Mouse (Mus musculus): ENCODE measurements at regions not wholly inside any gene's neighbourhood (a gene's known extent, or its start where the extent isn't known, plus 50 kb on each side); places are given as distances from the start of the nearest gene placed in this dataset.
A peak's percentile ranks its signal among the peaks of the same experiment; 100 is the strongest.
"Not testable (repeated sequence)": the region's sequence is repeated elsewhere in the genome, so short reads cannot be mapped to it uniquely, and the experiment has no call there.

DNA sequence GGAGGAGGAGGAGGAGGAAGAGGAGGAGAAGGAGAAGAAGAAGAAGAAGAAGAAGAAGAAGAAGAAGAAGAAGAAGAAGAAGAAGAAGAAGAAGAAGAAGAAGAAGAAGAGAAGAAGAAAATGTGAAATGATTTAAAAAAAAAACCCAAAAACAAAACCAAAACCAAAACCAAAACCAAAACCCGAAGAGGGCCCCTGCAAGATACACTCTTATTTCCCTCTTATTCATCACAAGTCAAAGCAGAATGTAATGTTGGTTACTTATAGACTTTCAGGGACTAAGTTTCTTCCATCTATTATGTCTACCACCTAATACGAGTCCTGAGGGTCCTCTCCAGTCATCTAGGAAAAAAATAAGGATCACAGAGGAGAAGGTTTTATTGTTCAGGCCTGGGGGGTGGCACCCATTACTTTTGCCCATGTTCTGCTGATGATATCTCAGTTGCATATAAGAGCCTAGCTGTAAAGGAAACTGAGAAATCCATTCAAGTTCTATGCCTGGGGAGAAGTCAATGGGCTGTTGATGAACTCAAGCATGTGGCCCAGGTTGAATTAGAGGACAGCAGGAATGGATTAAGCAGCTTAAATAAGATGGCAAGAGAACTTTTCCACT is 118.0 kb downstream of the Gm5426 start:
- no peak for DNase-seq

DNA sequence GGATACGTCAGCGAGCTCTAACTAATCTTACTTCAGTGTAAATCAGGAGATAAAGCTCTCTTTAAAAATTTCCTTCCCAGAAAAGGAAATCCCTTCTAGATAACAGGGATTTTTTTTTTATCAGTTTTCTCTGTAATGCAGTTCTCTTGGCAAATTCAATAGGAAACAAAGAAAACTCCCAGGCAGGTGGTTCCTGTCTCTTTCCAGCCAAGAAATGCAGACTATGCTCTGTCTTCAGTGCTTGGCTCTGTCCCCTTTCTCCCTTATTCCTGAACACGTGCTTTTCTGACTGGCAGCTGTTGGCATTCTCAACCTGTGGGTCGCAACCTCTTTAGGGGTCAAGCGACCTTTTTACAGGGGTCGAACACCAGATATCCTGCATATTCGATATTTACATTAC is 121.5 kb downstream of the Gm5426 start:
- DNase-seq = no peak

DNA sequence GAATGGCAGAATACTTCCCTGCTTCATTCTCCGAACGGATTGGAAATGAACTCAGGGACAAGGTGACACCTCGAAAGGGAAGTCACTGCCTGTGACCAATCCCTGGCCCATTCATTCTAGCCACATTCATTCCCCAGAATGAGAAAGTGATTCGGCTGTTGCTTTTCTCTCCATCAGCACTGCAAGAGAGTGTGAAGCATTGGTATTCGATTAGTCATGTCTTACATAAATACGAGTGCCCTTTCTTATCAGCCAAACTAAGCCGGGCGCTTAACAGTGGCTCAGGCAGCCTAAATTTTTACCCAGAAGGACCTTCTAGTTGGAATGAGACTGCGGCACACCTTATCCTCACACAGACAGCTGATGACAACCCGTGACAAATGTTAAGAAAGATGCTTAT is 122.8 kb downstream of the Gm5426 start:
- no peak for DNase-seq

DNA sequence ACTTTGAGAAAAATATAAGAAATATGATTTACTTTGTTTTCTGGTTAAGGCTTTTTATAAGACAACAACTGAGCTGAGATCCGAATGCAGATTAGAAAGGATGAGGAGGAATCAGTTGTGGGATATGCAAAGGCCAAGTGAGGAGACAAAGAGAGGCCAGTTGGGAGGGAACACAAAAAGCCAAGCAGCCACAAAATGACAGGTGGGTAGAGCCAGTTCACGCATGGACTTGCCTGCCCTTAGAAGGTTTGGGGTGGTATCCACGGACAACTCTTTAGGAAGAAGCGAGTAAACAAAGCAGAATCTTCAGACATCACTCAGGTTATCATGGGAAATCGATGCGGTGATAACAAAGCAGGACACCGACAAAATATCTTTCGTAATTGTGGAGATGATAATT is 123.2 kb downstream of the Gm5426 start:
- DNase-seq = no peak

DNA sequence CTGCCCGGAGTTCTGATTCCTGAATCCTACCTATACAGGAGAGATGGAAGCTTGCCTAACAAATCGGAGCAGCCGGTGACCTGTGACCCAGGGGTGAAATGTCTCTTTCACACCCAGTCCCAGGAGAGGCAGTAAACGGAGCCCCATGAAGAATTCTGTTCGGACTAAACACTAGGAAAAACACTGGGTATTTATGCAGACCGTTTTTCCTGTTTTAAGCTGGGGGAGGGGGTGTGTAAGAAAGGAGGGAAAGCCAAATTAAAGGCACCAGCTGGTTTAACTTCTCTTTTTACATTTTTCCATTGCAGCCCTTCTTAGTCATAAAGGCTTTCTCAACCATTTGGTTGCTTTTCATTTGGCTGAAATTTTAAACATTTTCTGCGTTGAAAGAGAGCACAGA is 127.1 kb downstream of the Gm5426 start:
- DNase-seq = peak in 1 of 2 experiments; percentile 23

DNA sequence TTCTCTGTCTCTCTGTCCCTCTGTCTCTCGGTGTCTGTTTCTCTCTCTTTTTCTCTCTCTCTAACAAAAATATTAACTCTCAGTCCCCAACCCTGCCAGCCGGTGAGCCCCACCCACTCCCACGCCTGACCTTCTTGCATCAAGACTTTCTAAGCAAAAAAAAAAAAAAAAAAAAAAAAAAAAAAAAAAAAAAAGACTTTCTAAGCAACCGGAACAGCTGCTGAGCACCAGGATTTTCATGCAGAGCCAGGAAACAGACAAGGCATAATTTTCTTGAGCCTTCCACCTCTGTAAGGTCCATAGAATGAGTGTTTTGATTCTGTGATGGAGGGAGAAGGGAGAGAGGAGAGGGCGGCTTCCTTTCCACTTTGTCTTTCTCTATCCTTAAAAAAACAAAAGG is 128.0 kb downstream of the Gm5426 start:
- peak; percentile 40 to 62 for DNase-seq

DNA sequence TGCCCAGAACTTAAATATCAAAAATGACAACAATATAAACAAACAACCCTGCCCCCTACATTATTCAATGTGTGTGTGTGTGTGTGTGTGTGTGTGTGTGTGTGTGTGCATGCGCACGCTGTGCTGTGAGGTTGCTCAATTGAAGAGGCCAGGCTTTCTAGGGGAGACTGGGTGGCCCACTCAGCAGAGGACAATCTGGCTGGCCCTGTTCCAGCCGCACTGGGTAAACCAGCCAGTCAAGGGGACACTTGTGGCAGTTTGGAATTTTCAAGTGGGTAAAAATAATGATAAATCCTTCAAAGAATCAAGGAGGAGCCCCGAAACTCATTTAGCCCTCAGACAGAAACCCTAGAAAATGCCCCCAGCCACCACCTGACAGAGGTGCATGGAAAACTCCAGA is 128.5 kb downstream of the Gm5426 start:
- DNase-seq = peak; percentile 73 to 85

DNA sequence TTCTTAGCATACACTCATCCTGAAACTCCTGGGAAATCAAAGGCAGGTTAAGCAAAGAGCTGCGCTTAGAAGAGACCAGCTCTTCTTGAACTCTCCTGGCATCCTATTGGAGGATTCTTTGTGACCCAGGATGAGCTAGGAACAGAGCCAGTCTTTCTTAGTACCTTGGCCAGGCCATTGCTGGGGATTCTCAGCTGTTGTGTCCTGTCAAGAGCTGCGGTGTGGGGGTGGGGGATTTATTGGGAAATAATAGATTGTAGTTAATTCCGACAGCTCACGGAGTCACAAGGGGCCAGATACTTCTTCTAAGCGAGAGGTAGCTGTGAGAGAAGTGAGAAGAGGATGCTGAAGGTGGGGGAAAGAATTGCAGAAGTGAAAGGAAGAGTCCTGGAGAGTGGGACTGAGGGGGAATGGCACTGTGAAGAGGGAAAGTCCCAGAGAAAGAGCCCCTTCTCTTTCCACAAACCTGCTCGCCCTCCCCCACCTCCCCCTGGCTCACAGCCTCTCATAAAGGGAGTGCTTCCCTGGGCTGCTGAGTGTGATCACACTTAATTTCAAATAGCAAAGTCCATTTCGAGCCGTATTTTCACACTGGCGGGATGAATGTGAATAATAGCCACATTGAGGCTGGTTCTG is 129.8 kb downstream of the Gm5426 start:
- DNase-seq = no peak

DNA sequence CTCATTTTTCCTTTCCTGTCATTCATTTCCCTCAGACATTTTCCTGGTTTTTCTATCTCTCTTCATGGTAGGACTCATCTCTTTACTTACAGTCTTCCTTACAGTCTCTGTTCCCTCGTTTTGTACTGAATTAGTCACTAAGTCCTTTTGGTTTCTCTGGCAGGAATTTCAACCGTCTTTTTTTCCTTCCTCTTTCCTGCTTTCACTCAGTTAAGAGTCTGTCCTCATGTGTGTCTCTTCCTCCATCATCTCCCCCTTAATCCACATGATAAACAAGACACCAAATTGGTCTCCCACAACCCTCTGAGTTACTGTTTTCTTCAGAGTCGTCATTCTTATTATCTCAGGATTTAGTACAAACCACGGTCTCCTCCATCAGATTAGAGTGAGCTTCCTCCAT is 131.2 kb downstream of the Gm5426 start:
- no peak for DNase-seq

DNA sequence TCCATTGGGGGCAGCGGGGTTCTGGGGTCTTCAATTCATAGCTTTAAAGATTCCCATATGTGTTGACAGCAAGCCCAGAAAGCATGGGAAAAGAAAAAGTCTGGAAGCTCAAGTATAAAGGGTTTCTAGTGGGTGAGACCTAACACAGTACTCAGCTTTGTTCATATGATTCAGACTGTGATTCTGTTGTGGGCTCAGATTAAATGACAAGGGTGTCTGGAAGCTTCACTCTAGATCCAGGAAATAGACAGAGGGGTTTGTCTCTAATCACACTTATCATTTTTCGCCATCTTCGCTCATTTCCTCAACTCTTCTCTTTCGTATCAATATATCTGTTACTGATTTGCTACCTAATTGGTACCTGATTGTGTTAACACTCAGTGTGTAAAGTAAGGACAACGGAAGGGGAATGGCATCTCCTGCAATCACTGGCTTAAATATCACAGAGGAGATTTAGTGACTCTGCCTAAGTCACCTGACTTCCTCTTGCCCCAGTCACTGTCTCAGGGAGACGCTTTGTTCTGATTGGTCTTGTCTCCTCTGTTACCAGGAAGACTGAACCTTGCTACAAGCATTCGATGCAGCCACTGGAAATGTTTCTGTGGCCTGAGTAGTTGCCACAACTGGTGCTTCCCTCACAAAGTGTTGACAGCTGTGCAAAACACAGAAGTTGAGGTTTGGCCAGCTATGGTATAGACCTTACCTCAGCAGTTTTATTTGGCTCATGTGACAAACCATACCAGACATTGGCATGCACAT is 137.4 kb downstream of the Gm5426 start:
- peak; percentile 41 to 43 for DNase-seq

DNA sequence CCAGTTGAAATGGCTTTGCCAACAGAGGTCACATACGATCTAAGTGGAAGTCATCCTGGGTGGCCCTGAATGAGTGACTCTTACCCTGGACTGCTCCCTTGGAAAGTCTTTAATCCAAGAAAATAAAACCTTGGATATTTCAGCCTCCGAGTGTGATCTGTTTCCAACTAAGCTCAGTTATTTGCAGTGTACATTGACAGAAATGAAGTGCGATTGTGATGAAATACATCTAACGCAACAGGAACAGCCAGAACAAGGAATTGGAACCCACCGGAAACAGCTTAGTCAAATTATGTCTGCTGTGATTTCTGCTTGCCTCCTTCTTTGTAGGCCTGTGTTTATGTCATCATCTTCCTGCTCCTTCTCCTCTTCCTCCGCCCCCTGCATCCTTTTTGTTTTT is 143.7 kb downstream of the Gm5426 start:
- DNase-seq = peak in 1 of 2 experiments; percentile 27

DNA sequence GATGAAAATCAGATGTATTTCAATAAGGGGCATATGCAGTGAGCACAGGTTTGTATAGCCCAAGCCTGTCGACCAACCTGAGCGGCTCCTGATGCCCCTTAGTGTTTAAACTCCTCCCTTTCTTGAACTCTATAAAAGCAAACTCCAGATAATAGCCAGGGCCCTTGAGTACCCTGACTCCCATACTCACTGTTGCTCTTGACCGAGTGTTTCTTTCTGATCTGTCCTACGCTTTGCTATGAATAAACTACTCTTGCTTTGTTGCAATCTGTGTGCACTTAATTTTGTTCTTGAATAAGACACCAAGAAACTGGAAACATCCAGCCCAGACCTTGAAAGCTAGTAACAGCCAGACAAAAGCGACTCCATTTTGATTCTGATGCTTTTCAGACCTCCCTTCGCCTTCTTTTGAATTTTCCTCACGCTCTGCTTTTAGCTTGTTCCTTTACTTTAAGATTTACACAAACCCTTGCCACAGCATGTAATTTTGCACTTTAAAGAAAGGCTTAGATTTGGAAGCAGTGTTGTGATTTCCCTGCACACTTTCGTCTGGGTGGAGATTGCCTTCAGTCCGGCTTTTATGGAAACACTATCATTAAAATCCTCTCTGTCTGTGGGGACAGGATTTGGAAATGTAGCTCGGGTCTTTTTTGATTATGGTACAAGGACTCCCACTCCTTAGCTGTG is 149.1 kb downstream of the Gm5426 start:
- no peak for DNase-seq

DNA sequence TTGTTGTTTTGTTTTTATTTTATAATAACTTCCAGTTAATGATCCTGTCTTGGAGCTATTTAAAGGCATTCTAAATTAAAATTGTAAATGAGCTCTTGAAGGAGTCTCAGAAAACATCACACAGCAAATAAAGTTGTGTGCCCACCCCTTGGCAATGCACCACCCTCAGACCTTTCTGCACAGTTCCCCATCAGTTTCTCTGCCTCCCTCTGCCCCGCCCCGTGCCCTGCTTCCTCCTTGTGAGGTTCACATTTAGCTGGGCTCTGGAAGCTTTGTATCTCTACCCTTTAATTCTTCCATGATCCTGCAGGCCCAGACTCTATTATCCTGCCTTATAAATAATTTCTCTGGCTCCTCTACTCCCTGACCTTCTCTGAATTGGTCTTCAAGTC is 149.7 kb downstream of the Gm5426 start:
- peak in 1 of 2 experiments; percentile 45 for DNase-seq

DNA sequence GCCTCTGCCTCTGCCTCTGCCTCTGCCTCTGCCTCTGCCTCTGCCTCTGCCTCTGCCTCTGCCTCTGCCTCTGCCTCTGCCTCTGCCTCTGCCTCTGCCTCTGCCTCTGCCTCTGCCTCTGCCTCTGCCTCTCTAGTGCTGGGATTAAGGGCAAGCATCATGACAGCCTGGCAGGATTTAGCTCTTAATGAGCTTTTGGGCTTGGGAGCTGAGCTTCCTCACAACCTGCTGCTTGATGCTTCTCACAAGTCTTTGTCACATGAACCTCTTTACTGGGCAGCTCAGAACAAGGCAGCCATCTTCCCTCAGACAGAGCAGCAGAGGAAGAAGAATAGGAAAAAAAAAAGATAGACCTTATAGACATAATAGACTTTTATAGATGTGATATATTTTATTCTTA is 152.6 kb downstream of the Gm5426 start:
- not testable (repeated sequence) for DNase-seq

DNA sequence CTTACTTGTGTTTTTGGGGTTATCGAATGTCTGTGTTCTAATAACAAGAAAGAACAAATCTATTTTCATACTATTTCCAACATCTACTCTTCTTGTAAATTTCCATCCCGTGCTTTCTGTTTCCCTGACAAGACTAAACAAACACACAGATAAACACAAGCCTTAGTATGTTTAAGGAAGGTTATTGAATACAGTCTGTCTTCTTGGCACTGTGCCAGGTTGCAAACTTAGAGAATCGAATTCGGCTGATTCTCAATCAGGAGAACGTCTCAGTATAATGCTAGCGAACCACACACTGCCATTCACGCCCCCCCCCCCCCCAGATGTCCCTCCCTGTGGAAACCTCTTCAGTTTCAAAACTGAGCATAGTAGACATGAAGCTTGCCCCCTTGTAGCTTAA is 157.2 kb downstream of the Gm5426 start:
- no peak for DNase-seq

DNA sequence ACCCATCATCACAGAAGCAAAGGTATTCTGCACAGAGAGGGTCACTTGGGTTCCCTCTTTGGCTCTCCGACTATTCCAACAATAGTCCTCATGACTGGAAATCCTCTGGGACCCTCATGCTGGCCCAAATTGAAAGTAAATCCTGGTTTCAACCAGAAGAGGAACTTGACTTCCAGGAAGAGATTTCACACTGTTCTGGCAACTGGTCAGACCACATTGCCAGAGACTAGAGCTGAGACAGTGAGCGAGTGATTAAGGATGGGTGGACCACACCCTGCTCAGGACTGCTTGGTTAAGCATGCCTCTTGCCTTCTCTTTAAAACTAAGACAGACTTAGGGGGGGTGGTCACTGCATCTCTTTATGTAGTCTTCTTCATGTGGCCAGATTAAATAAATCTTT is 158.3 kb downstream of the Gm5426 start:
- DNase-seq = peak in 1 of 2 experiments; percentile 30

DNA sequence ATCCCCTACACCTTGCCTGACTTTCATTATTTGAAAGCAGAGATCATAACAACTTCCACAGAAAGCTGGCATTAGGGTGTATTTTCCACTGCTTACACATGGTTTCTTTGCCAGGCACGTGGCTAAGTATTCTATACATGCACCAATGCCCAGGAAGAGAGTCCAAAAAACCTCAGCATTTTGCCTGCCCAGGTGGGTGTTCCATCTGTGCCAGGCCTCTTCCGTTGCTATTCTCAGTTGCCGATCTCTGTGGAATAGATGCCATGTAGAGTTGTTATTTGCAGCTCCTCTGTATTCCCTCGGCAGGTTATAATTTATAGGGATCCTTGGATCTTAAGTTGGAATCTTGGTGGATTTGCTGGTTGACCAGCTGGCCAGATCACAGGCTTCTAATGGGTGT is 161.3 kb downstream of the Gm5426 start:
- no peak for DNase-seq

DNA sequence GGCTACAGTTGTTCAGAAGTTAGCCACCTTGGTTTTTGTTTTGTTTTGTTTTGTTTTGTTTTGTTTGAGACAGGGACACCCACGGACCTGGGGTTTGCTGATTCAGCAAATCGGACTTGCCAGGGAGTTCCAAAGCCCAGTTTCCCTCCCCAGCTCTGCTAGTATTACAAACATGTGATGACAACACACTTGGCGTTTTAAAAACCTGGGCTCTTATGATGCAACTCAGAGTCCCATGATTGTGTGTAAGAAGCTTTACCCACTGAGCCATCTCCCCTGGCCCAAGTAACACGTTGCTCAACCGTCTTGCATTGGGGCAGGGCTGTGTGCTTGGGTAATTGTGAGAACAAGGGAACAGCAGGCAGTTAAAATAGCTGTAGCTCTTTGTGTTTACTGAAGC is 162.2 kb downstream of the Gm5426 start:
- peak; percentile 36 to 37 for DNase-seq

DNA sequence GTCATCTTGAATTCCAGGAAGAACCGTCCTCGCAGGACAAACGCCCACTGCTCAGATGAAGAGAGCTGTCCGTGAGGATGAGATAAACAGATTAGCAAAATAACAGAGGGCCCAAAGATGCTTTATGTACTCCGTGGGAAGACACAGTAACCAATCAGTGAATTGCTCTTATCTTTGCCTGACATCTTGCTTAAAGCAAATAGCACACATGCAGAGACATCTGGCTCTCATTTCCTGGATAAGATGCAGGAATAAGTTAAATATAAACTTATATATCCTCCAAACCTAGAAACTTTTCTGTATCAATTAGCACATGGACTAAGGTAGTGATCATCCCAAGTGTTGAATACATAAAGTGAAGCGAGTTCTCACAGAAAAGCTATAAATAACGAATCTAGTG is 169.3 kb downstream of the Gm5426 start:
- no peak for DNase-seq

DNA sequence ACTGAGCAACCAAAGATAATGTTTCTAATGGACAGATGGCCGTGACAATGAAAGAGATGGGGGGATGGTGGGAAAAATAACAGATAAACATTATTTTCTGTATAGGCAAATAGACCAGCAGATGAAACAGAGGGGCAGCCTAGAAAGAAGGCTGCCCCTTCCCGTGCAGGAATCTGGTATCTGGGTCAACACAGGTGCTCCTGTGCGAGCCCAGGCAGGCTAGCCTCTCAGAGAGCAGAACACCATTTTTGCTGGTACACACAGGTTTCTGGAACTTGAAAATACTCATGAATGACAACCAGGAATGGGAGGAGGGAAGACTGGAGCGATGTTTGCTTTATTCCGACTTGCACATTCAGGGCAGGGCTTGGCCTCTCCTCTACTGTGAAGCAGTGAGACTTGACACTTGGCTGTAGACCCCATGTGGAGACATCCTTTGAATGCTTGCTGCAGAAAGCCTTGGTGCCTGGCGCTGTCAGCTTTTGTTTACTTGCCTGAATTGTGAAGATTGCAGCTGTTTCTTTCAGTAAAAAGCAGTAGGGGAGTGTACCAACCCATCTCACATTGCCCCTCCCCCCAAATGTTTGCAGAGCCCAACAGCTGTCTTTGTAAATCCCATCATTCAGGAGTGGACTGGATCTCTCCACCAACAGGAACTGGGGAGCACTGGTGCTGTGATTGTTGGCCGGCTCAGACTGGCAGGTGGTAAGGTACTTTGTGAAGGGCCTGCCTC is 172.5 kb downstream of the Gm5426 start:
- peak; percentile 57 to 82 for DNase-seq

DNA sequence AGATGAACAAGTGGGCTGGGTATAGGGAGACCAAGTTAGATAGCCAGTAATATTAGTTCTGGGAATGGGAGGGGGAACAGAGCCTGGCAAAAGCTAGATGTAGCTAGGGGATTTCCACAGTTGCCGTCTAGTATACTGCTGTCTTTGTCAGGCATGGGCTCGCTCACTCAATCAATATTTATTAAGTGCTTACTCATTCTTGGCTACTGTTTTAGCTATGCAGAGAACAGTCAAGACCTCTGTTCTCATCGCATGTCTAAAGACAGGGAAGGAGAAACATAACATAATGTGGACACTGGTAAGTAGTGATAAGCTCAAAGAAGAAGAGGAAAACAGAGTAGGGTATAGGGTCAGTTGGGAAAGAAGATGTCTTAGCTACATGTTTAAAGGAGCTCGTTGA is 173.4 kb downstream of the Gm5426 start:
- no peak for DNase-seq

DNA sequence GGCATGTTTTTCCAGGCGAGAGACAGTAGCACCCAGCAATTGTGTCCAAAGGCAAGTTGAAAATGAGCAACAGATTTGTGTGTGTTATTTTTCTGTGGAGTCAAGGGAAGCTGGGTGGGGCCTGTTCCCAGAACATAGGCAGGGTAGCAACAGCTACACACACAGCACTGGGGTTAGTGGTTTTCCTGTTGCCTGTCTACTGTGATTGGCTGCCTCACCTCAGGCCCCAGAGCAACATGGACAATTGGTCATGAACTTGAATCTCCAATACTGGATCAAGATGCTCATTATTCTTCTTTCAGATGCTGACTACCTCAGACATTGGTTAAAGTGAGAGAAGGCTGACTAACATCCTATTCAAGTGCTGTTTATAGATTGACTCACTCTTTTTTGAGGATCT is 188.9 kb downstream of the Gm5426 start:
- no peak for DNase-seq

Data from lung, postnatal 4 days (tissue).